8 mouse cellular contexts compared by ENCODE assay signal in the genomic region with DNA sequence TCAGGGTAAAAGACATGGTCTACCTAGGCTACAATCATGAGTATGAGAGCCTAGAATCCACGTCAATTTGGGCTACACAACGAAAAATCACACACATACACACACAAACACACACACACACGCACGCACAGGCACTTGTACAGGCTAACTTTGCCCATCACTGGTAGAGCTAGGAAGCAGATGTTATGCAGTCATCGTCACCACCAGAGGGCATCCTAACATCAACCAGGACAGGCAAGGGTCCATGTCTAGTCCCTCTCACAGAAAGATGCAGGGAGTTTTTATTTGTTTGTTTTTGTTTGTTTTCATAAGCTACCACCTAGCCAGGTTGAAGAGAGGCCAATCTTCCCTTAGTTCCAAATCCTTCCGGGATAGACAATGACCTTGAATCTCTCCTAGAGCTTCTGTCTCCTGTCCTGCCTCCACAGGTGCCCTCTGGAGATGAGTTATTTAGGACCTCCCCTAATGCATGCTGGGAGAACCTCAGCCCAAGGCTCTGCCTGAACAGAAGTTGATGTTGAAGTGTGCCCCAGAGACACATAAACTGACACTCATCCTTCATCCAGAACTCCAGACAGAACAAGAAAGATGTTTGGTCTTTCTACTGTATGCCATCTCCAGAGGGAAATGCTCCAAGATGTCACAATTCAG. TPM values are rescaled to one million over a fixed set of nuclear protein-coding genes. Genes with fewer than 3 reads are reported as not detected.
A peak's percentile ranks its signal among the peaks of the same experiment; 100 is the strongest.
DNase-seq lines count a peak whose midpoint lies in the region; ATAC-seq and TF ChIP-seq lines count a peak whose summit lies in the region.

No protein-coding gene starts in this region.

- no peaks in the 10 kb centered on the region for H3K36me3 ChIP-seq in embryonic facial prominence, embryonic 14.5 days (ENCODE audit: control insufficient read depth, insufficient read depth, low read length)

- 0 out of 2 replicates have a peak, but pooled peaks cover 6% of the 10 kb centered on the region for H3K9me3 ChIP-seq in embryonic facial prominence, embryonic 14.5 days (ENCODE audit: control insufficient read depth, low read length)

- under 1% methylated on average over 6 of the region's 6 CpGs for WGBS in bone marrow, adult 2 months
- WGBS in embryonic facial prominence, embryonic 14.5 days = 21% methylated on average over 6 of the region's 6 CpGs
- 5% methylated on average over 6 of the region's 6 CpGs for WGBS in large intestine, adult 2 months

- no peaks in the 10 kb centered on the region; the same call in 1 of the 2 replicates for H3K4me1 ChIP-seq in bone marrow, adult 2 months (ENCODE audit: control insufficient read depth, insufficient read depth, low read length)
- no peaks in the 10 kb centered on the region for H3K4me1 ChIP-seq in embryonic facial prominence, embryonic 14.5 days (ENCODE audit: control insufficient read depth, insufficient read depth, low read length)

- DNase-seq in layer of hippocampus, adult 11-12 months (ENCODE audit: low spot score) = peak; percentile 74
- DNase-seq in layer of hippocampus, postnatal 36 days = no peak
- peak; percentile 87 for DNase-seq in embryonic facial prominence, embryonic 14.5 days (ENCODE audit: low spot score)
- DNase-seq in large intestine, adult 2 months (ENCODE audit: low read depth, low spot score) = peak; percentile 16
- DNase-seq in right cerebral cortex, postnatal 4 days = peak; percentile 52

- no peak overlapping the region for H3K4me2 ChIP-seq in embryonic facial prominence, embryonic 14.5 days (ENCODE audit: low read depth, low read length)

- H3K4me3 ChIP-seq in bone marrow, adult 2 months (replicated peaks; ENCODE audit: control insufficient read depth, low read depth, low read length) = no peak overlapping the region
- no peak overlapping the region for H3K4me3 ChIP-seq in embryonic facial prominence, embryonic 14.5 days (ENCODE audit: low read depth, low read length)

- peak; percentile 90 for ATAC-seq in embryonic facial prominence, embryonic 14.5 days (ENCODE audit: low read depth)
- peak; percentile 81 to 85 for ATAC-seq in hematopoietic stem cell, adult 5-6 weeks (replicated peaks in 1 of 2; ENCODE audit: insufficient read depth in 1 of 2, low FRiP score in 2 of 2, low TSS enrichment in 1 of 2, low read depth in 1 of 2, poor library complexity in 2 of 2, severe bottlenecking in 2 of 2)
- peak; percentile 97 for ATAC-seq in megakaryocyte, adult 5-6 weeks (ENCODE audit: poor library complexity, severe bottlenecking)

- TF ChIP-seq CTCF in bone marrow, adult 2 months (IDR thresholded peaks at IDR 0.05; ENCODE audit: control insufficient read depth, insufficient read depth, low read length) = peak; percentile 97

- no peak overlapping the region for H3K27ac ChIP-seq in bone marrow, adult 2 months (ENCODE audit: control insufficient read depth, insufficient read depth, low read depth, low read length, poor library complexity)
- no peak overlapping the region for H3K27ac ChIP-seq in embryonic facial prominence, embryonic 14.5 days (replicated peaks; ENCODE audit: low read depth, low read length)

- H3K27me3 ChIP-seq in embryonic facial prominence, embryonic 14.5 days (replicated peaks; ENCODE audit: control insufficient read depth, insufficient read depth, low read length) = no peaks in the 10 kb centered on the region

- H3K9ac ChIP-seq in embryonic facial prominence, embryonic 14.5 days (ENCODE audit: low read depth, low read length) = no peak overlapping the region

- no peak for TF ChIP-seq POLR2A in bone marrow, adult 2 months (IDR thresholded peaks at IDR 0.05; ENCODE audit: borderline replicate concordance, control insufficient read depth, low read depth, low read length)

RNA-seq across cellular contexts. Expression of gene Prnd, which starts 32.0 kb away (rescaled TPM):
- under 1 TPM; 0.13 to 0.25 TPM for total RNA-seq in layer of hippocampus, postnatal 36 days (2021)
- 0.50 TPM in 1 of 2 replicates, not detected in the other for polyA plus RNA-seq in bone marrow, adult 2 months (2011; ENCODE audit: insufficient read depth, insufficient read length, low replicate concordance, missing spikeins)
- 46.9 and 47.6 TPM in 2 replicates for polyA plus RNA-seq in embryonic facial prominence, embryonic 14.5 days (2014; fragmentation: Nextera tagmentation; extraction: Ambion mirVana)
- not detected in 2 replicates for total RNA-seq in hematopoietic stem cell, adult 5-6 weeks (2017)
- polyA plus RNA-seq in large intestine, adult 2 months (2012; rRNA removed) = 0.87 and 1.5 TPM in 2 replicates
- total RNA-seq in megakaryocyte, adult 5-6 weeks (2015) = not detected in 2 replicates
- not detected in 2 replicates for total RNA-seq in megakaryocyte, adult 5-6 weeks (2017)

RNA-seq across cellular contexts. Expression of gene Rassf2, which starts 47.4 kb away (rescaled TPM):
- 10 to 100 TPM; 37.2 to 39.4 TPM for total RNA-seq in layer of hippocampus, postnatal 36 days (2021)
- polyA plus RNA-seq in bone marrow, adult 2 months (2011; ENCODE audit: insufficient read depth, insufficient read length, low replicate concordance, missing spikeins) = 17.9 and 35.7 TPM in 2 replicates
- polyA plus RNA-seq in embryonic facial prominence, embryonic 14.5 days (2014; fragmentation: Nextera tagmentation; extraction: Ambion mirVana) = 23.0 and 23.1 TPM in 2 replicates
- total RNA-seq in hematopoietic stem cell, adult 5-6 weeks (2017) = 103 and 130 TPM in 2 replicates
- polyA plus RNA-seq in large intestine, adult 2 months (2012; rRNA removed) = 10.2 and 16.3 TPM in 2 replicates
- 62.4 and 70.2 TPM in 2 replicates for total RNA-seq in megakaryocyte, adult 5-6 weeks (2015)
- 113 and 118 TPM in 2 replicates for total RNA-seq in megakaryocyte, adult 5-6 weeks (2017)

Comparison
In these comparisons a context has a peak if more than half of its experiments do, and no peak if none do; other contexts are left out.
1. DNase-seq: peak in layer of hippocampus, adult 11-12 months (single experiment), embryonic facial prominence, embryonic 14.5 days (single experiment), large intestine, adult 2 months (single experiment) and right cerebral cortex, postnatal 4 days (single experiment); none in layer of hippocampus, postnatal 36 days (0 of 2).
2. Peak in every context shown above with its lines, with median percentiles within 50 percentile points of each other: ATAC-seq.